Mouse (Mus musculus) heart, adult 2 months (tissue): ENCODE results near the gene Clcn3. TPM values are rescaled to one million over a fixed set of nuclear protein-coding genes. Genes with fewer than 3 reads are reported as not detected.
A peak's percentile ranks its signal among the peaks of the same experiment; 100 is the strongest.

ENCODE experiments used
- DNase-seq, 2 experiments: peaks; one replicate each; pipeline ENCODE4 v3.0.0; 2021
- H3K27ac ChIP-seq: fragments of 200-600 bp; 2 replicates; pipeline ENCODE4 v1.8.1; 2022
- H3K27me3 ChIP-seq: fragments of 200-500 bp; 2 replicates; pipeline ENCODE4 v1.6.1; 2012; ENCODE audit warnings: mild to moderate bottlenecking, low read length, inconsistent platforms, mixed read lengths; ENCODE audit not compliant: control insufficient read depth, insufficient read depth
- H3K36me3 ChIP-seq: fragments of 200-500 bp; 2 replicates; pipeline ENCODE4 v1.6.1; 2012; ENCODE audit warnings: low read length, inconsistent platforms; ENCODE audit not compliant: control insufficient read depth, insufficient read depth
- H3K4me1 ChIP-seq: fragments of 200-500 bp; 2 replicates; pipeline ENCODE4 v1.6.1; 2011; ENCODE audit warnings: low read length; ENCODE audit not compliant: control insufficient read depth, insufficient read depth
- H3K4me3 ChIP-seq: fragments of 200-600 bp; 2 replicates; pipeline ENCODE4 v1.8.1; 2022
- H3K79me2 ChIP-seq: fragments of 200-500 bp; replicated peaks from 2 replicates; pipeline ENCODE4 v1.6.1; 2012; ENCODE audit warnings: mild to moderate bottlenecking, inconsistent platforms, low read length, moderate library complexity, mixed read lengths; ENCODE audit not compliant: control insufficient read depth, insufficient read depth
- H3K9ac ChIP-seq: fragments of 200-500 bp; 2 replicates; pipeline ENCODE4 v1.6.1; 2012; ENCODE audit warnings: low read depth, mild to moderate bottlenecking, control low read depth, inconsistent platforms, low read length, mixed read lengths
- CTCF ChIP-seq: fragments of 200-600 bp; IDR thresholded peaks from 2 replicates; pipeline ENCODE4 v1.8.1; 2022; ENCODE audit warnings: antibody characterized with exemption, mild to moderate bottlenecking, moderate library complexity
- EP300 ChIP-seq: fragments of 200-500 bp; IDR thresholded peaks from 2 replicates; pipeline ENCODE4 v1.6.1; 2011; ENCODE audit warnings: low read depth, low read length, control low read depth; ENCODE audit not compliant: insufficient read depth
- POLR2A ChIP-seq: fragments of 200-500 bp; IDR thresholded peaks from 2 replicates; pipeline ENCODE4 v1.6.1; 2011; ENCODE audit warnings: mild to moderate bottlenecking, low read depth, low read length, control low read depth; ENCODE audit not compliant: insufficient read depth
- WGBS: fragments of 180-500 bp; shearing (Covaris S2); methylation state at CpG from one replicate; pipeline ENCODE4 v1.1.7; 2018; 5-methylcytosine and 5-hydroxymethylcytosine counted together
- intact Hi-C: fragments of 180-260 bp; cut with DNase I; formaldehyde crosslinking; loops from one replicate; pipeline ENCODE4 v1.15.1; 2025
- polyA plus RNA-seq: library from polyadenylated mRNA; depleted of rRNA; stranded (reverse); fragments of >200 nt; gene quantifications from 2 replicates; pipeline ENCODE4 v1.2.3, GENCODE M21; 2012
- total RNA-seq, 2 experiments: library from RNA; stranded (reverse); gene quantifications; 2 replicates each; pipeline ENCODE4 v1.2.3; 2021

Clcn3 gene
- total and polyA plus RNA-seq, 3 experiments = 10.1 to 33.6 (median 27.6) TPM

DNA sequence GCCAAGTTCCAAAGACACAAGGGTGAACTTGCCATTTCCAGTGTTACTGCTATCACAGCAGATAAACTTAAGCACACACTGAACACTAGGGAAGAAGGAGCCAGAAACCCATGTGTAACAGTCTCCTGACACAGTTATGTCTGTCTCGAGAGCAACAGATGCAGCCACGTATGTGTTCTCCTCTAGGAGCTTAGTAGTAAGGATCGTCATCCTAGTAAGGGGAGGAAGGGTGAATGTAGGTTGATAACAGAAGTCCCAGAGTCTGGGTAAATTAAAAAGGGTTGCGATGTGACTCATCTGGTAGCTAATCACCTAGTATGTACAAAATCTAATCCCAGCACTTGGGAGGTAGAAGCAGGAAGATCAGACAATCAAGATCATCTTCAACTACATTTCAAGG, 33.2 kb downstream of the Clcn3 start:
- H3K36me3 ChIP-seq = peaks cover 13% of the 10 kb centered on the region
- H3K27me3 ChIP-seq = no peaks in the 10 kb centered on the region
- intact Hi-C loops = no loop called here
- H3K79me2 ChIP-seq = no peaks in the 10 kb centered on the region; the same call in 1 of the 2 replicates
- peaks cover 6% of the 10 kb centered on the region for H3K4me1 ChIP-seq
- no peak for TF ChIP-seq CTCF
- no peak for TF ChIP-seq EP300
- TF ChIP-seq POLR2A = no peak
- WGBS = 52% methylated on average over 4 of the region's 4 CpGs
- peak overlapping the region; percentile 5 for H3K27ac ChIP-seq
- DNase-seq = no peak
- H3K9ac ChIP-seq = peak overlapping the region; percentile 34; the same call in 1 of the 2 replicates
- H3K4me3 ChIP-seq = no peak overlapping the region

DNA sequence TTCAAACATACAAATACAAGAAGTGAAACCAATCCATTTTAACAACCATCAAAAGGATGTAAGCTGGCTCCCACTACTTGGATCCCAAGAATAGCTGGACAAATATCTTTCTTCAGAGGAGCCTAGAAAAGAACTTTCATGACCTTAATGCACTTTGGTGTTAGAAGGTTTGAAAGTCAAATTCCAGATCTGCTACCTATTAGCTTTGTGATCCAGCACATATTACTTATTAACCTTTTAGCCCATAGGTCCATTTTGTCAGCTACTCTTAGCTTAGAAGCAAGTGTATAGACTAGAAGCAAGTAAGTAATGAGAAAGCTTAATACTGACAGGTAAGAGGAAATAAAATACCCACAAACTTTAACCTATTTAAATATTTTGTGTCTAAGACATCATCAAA, 35.6 kb downstream of the Clcn3 start:
- Histone ChIP-seq H3K4me1 (peaks cover 6% of the 10 kb centered on the region), H3K36me3 (peaks cover 14% of the 10 kb centered on the region), H3K27me3 (no peaks in the 10 kb centered on the region), H3K9ac (no peak overlapping the region), H3K79me2 (no peaks in the 10 kb centered on the region; the same call in 1 of the 2 replicates), H3K4me3 (no peak overlapping the region), H3K27ac (no peak overlapping the region)
- TF ChIP-seq CTCF (no peak), POLR2A (no peak), EP300 (no peak)
- DNase-seq = no peak
- intact Hi-C loops = no loop called here

DNA sequence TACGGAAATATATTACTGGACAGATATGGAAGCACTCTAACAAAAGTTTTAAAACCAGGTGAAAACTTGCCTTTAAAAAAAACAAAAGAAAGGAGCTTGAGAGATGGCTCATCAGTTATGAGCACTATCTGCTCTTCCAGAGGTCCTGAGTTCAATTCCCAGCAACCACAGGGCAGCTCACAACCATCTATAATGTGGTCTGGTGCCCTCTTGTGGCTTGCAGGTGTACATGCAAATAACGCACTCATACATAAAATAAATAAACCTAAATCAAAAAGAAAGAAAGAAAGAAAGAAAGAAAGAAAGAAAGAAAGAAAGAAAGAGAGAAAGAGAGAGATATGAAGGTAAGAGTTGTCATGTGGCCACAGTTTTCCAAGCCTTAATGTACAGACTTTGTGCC, 40.2 kb downstream of the Clcn3 start:
- Histone ChIP-seq H3K27ac (no peak overlapping the region), H3K9ac (no peak overlapping the region), H3K27me3 (no peaks in the 10 kb centered on the region), H3K79me2 (no peaks in the 10 kb centered on the region), H3K4me1 (peaks cover 1% of the 10 kb centered on the region; the same call in 1 of the 2 replicates), H3K4me3 (no peak overlapping the region), H3K36me3 (peaks cover 3% of the 10 kb centered on the region; the same call in 1 of the 2 replicates)
- TF ChIP-seq POLR2A (no peak), CTCF (peak; percentile 54), EP300 (no peak)
- no peak for DNase-seq
- intact Hi-C loops = no loop called here
- whole genome bisulfite sequencing = 94% methylated on average over 2 of the region's 2 CpGs

DNA sequence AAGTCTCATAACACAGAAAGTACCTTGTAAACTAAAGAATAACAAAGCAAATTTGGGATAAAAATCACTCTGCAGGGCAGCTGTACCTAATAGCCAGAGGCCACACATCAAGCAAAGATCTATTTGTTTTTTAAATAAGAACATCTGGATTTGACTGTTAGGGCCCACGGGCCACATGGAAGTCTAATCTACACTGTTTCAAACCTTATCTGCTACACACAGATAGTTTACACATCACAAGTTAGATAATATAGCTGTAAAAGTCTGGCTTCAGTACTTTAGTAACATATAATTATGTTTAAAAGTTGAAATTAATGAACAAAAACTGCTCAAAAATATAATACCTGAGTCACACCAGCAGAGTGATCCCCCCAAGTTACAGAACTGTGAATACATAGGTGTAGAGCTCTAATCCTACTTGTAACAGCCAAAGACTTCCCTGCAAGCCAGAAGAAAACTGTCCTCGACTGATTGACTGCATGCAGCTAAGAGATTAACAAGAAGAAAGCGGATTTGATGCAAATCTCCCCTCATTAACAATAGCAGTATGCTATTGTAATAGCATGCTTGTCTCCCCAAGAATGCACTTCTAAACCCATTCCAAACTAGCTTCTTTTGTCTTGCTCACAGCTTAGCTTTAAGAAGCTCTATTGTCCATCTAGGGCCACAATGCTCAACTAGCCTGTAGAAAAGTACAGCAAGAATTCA, 44.2 kb downstream of the Clcn3 start:
- Histone ChIP-seq H3K4me1 (no peaks in the 10 kb centered on the region; the same call in 1 of the 2 replicates), H3K79me2 (no peaks in the 10 kb centered on the region), H3K36me3 (peaks cover 3% of the 10 kb centered on the region; the same call in 1 of the 2 replicates), H3K27ac (no peak overlapping the region), H3K9ac (no peak overlapping the region), H3K27me3 (no peaks in the 10 kb centered on the region), H3K4me3 (no peak overlapping the region)
- no peak for DNase-seq
- WGBS = 57% methylated on average over 3 of the region's 3 CpGs
- intact Hi-C loops = no loop called here
- TF ChIP-seq POLR2A = no peak
- TF ChIP-seq EP300 = no peak
- no peak for TF ChIP-seq CTCF

DNA sequence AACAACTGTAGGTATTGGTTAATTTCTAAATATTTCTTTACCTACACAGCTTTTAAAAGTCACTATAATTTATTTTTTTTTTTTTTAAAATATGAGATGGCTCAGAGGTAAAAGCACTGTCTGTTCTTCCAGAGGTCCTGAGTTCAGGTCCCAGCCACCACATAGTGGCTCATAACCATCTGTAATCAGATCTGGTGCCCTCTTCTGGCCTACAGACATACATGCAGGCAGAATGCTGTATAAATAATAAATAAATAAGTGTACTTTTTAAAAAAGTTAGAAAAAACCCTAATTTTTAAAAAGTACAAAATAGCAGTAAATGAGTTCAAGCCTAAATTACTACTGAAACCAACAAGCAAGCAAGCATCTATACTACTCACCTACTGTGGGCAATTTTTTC, 49.5 kb downstream of the Clcn3 start:
- intact Hi-C loops = no loop called here
- no peak for DNase-seq
- no peaks in the 10 kb centered on the region for H3K79me2 ChIP-seq
- no peak overlapping the region for H3K9ac ChIP-seq
- no peaks in the 10 kb centered on the region for H3K4me1 ChIP-seq
- no peak overlapping the region for H3K4me3 ChIP-seq
- TF ChIP-seq CTCF = peak; percentile 57
- TF ChIP-seq POLR2A = no peak
- peaks cover 3% of the 10 kb centered on the region; the same call in 1 of the 2 replicates for H3K36me3 ChIP-seq
- no peaks in the 10 kb centered on the region for H3K27me3 ChIP-seq
- H3K27ac ChIP-seq = no peak overlapping the region

DNA sequence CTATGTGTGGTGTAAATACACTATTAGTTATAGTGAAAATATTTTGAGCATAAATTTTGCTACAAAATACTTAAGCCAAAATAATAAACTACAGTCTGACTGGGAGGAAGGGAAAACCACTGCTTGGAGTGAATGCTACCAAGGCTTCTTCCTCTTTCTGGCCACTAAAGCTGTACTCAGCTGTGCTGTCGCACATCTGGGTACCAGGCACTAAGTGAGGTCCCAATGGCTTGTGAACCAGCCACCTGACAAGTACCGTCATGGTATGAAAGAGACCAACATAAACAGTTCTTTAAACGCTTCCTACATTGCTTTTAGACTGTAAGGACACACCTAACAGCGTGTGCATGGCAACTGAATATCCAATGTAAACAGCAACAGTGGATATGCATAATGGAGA, 62.9 kb downstream of the Clcn3 start:
- no peaks in the 10 kb centered on the region for H3K27me3 ChIP-seq
- H3K36me3 ChIP-seq = peaks cover 4% of the 10 kb centered on the region
- no peak overlapping the region for H3K27ac ChIP-seq
- no peak for TF ChIP-seq CTCF
- no peak for TF ChIP-seq EP300
- no peak for TF ChIP-seq POLR2A
- H3K9ac ChIP-seq = no peak overlapping the region
- no peaks in the 10 kb centered on the region for H3K4me1 ChIP-seq
- H3K79me2 ChIP-seq = no peaks in the 10 kb centered on the region
- WGBS = 85% methylated on average over 4 of the region's 4 CpGs
- no peak overlapping the region for H3K4me3 ChIP-seq
- intact Hi-C loops = no loop called here
- no peak for DNase-seq
